Mouse (Mus musculus): ENCODE results near the gene St6gal1.

The St6gal1 gene

GRCm38 (mm10) chr16:23333875-23334551 lies 109.5 kb downstream of the St6gal1 start:
- DNase-seq (ENCODE audit: low read depth, low spot score): no peak

DNA sequence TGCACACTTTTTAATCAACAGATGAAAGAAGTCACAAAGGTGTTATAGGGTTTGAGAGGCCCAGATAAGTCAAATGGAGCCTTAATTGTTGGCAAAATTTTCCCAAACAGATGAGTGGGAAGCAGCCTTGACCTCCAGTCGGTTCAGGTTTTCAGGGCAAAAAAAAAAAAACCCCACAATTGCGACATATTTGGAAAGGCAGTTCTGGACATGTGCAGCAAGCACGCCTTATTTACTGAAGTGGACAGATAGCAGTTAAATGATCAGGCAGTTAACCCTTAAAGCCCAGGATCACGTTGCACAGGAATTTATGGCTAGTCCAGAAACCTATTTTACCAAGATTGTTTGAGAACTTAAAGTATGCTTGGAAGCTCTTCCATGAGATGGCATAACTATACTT lies 112.8 kb downstream of the St6gal1 start:
- DNase-seq (ENCODE audit: low read depth, low spot score): no peak

GRCm38 (mm10) chr16:23341254-23341653 lies 116.7 kb downstream of the St6gal1 start:
- no peak for DNase-seq (ENCODE audit: low read depth, low spot score)

DNA sequence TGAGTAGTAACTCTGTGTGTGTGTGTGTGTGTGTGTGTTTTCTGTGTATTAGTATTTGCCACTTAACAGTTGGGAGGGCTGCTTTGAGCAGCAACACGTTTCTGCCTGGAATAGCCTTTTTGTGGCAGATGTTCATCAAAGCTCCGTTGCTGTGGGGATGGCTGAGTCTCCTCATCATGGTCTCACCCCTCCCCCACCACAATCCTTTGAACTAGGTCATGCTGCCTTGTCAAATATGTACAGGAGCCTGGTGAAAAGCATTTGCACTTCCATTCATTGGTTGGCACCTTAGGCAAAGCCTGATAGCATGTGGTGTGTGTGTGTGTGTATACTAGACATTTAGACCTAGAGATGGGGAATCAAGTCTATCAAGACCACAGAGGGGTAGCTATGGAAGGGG lies 126.3 kb downstream of the St6gal1 start:
- DNase-seq (ENCODE audit: low read depth, low spot score): no peak

GRCm38 (mm10) chr16:23361031-23361430 lies 136.5 kb downstream of the St6gal1 start:
- no peak for DNase-seq (ENCODE audit: low read depth, low spot score)

GRCm38 (mm10) chr16:23361434-23361970 lies 137.0 kb downstream of the St6gal1 start:
- no peak for DNase-seq (ENCODE audit: low read depth, low spot score)

- DNase-seq (ENCODE audit: low read depth, low spot score): no peak
Measured at GRCm38 (mm10) chr16:23364328-23364990, 139.9 kb downstream of the St6gal1 start.

- DNase-seq (ENCODE audit: low read depth, low spot score): no peak
Measured at GRCm38 (mm10) chr16:23369124-23369523, 144.6 kb downstream of the St6gal1 start.

DNA sequence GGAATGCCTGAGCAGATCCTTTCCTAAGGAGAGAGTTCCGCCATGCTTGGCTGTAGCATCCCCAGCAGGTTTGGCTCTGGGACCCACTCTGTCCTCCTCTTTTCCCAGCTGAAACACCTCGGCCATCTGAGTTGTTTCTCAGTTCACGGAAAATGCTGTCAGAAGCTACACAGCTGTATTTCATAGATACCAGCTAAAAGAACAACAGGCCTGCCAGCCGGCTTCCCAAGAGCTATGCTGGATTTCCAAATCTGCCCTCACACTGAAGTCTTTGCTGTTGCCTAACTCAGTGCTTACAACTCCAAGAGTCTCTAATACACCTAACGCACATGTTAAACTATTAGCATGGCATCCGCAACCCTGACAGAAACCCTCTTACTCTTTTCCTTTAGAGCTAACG lies 146.2 kb downstream of the St6gal1 start:
- no peak for DNase-seq (ENCODE audit: low read depth, low spot score)

- DNase-seq (ENCODE audit: low read depth, low spot score): no peak
Measured at GRCm38 (mm10) chr16:23372340-23372739, 147.8 kb downstream of the St6gal1 start.

DNA sequence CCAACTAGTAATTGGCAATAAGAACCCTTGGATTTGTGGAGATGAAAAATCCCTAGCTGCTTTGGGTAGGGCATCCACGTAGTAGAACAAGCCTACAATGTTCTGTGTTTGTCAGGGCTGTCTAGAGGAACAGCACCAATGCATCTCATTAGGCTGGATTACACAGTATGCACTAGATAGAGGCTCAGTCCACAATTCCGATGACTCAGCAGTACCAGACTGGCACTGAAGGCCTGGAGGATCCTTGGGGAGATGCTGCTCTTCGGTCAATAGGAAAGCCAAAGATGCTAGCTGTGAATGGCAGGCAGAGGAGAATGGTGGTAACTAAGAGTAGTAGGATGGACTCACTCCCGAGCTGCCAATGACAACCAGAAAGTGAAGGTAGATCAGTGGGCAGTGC lies 149.5 kb downstream of the St6gal1 start:
- DNase-seq (ENCODE audit: low read depth, low spot score): no peak

GRCm38 (mm10) chr16:23374938-23375337 lies 150.4 kb downstream of the St6gal1 start:
- DNase-seq (ENCODE audit: low read depth, low spot score): no peak

GRCm38 (mm10) chr16:23376189-23376588 lies 151.6 kb downstream of the St6gal1 start:
- DNase-seq (ENCODE audit: low read depth, low spot score): no peak

DNA sequence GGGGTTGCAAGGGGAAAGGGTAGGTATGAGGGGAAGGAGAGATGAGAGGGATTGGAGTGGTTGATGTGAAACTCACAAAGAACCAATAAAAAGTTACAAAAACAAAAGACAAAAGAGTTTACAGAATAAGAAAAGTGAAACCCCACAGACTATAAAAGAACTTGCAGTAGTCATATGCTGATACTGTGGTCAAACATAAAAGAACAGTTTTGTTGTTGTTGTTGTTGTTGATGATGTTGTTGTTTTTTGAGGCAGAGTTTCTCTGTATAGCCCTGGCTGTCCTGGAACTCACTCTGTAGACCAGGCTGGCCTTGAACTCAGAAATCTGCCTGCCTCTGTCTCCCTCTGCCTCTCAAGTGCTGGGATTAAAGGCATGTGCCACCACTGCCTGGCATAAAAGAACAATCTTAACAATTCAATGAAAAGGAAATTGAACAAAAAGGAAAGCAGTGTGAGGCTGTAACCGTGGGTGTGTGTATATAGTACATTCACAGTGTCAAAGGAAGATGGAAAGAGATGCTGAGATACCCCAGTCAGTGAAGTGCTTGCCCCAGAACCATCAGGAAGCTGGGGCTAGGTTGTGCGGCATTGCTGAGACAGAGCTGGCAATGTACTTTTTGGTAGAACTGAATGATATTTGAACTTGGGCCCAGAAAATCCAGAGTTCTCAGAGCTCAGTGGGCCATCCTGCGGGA lies 155.1 kb downstream of the St6gal1 start:
- DNase-seq (ENCODE audit: low read depth, low spot score): no peak

DNA sequence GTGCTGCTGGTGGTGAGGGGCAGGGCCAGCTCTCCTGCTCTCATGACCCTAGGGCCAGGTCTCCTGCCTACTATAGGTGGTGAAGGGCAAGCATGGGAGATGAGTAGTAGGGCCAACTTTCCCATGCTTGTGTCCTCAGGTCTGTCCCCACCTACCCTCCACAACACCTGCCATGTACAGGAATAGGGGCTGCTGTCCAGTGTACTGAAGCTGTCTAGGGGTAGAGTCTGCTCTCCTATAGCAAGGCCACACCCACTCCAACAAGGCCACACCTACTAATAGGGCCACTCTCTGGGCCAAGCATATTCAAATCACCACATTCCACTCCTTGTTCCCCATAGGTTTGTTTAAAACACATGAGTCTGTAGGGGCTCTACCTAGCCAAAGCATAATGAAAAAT lies 159.8 kb downstream of the St6gal1 start:
- no peak for DNase-seq (ENCODE audit: low read depth, low spot score)

- DNase-seq (ENCODE audit: low read depth, low spot score): no peak
Measured at GRCm38 (mm10) chr16:23397931-23398330, 173.4 kb downstream of the St6gal1 start.

GRCm38 (mm10) chr16:23401463-23401862 lies 176.9 kb downstream of the St6gal1 start:
- no peak for DNase-seq (ENCODE audit: low read depth, low spot score)

DNA sequence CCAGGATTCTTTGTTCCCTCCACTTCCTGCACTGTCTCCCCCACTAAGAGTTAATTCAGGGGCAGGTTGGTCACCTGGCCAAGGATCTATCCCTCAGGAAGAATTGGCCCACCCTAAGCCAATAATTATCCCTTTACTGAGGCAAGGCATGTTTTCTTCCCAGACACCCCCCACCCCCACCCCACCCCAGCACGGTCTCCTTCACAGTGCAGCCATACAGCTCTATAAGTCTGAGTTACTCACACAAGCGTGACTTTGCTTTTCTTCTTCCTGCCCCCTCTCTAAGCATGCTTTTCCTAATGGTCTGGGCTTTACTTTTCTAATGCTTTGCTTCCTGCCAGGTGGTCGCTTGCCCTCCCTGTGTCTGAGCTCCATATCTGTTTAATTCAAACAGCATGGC lies 177.4 kb downstream of the St6gal1 start:
- no peak for DNase-seq (ENCODE audit: low read depth, low spot score)

GRCm38 (mm10) chr16:23403008-23403755 lies 178.6 kb downstream of the St6gal1 start:
- peak; percentile 36 for DNase-seq (ENCODE audit: low read depth, low spot score)

Data from WW6 (cell line).